Mouse (Mus musculus) liver (tissue): ENCODE measurements around the gene Pzp.

ENCODE experiments used
- DNase-seq: peaks from one replicate; pipeline ENCODE4 v3.0.0-alpha.2; 2020; ENCODE audit warnings: mixed read lengths

Pzp gene

DNA sequence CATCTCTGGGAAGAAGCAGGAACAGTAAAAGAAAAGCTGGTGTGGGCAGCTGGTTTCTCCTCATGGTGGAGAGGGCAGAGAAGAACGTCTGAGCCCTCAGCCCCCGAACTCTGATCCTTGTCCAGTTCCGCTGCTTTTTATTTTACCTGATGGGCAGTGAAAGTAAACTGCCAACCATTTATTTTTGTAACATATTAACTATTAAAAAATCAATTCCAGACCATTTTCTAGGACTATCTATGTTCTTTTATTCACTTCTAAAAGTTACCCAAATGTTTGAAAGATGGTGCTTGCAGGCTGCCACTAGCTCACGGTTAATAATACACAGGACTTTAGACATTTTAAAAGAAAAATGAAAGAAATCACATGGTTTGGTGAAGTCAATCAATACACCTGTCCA, at the start of gene Pzp:
TSS of gene Pzp (minus strand) at position 120 of the 400 bp plus-strand sequence.
- DNase-seq = no peak

DNA sequence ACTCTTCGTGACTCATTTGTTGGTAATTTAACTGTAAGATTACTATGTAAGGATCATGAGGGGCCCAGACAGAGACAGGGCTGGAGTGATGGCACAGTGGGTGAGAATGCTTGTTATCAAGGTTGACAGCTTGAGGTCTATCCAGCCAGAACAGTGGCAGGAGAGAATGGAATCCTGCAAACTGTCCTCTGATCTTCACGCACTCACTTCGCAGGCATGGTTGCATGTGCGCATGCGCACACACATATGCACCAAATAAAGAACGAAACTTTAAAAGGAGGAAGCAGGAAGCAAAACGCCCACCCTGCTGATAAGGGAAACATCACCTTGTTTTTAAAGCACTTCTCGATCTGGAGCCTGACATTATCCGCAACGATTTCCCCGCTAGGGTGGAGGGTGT, 40.1 kb upstream of the Pzp start:
- DNase-seq = no peak

- DNase-seq = no peak
Measured at GRCm38 (mm10) chr6:128554049-128554448, 27.5 kb upstream of the Pzp start.

GRCm38 (mm10) chr6:128549463-128550452, 23.2 kb upstream of the Pzp start:
- no peak for DNase-seq

GRCm38 (mm10) chr6:128548532-128548931, 22.0 kb upstream of the Pzp start:
- no peak for DNase-seq

- no peak for DNase-seq
Measured at GRCm38 (mm10) chr6:128545402-128545801, 18.9 kb upstream of the Pzp start.

DNA sequence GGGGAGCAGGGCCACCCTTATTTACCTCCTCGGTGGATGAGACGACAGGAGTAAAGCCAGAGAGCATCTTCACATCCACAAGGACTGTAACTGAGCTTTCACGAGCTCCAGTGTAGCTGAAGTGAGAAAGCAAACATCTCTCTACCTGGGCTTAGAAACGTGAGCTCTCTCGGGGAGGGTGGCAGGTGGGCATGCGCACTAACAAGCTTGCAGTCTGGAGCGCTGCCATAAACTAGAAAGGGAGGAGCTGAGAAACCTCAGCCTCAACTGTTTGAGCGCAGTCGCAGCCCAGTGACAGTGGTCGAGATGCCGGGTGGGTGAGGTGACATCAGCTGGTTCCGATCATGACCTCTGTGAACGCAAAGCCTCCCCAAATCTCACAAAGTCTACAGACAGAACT, 16.7 kb upstream of the Pzp start:
- DNase-seq = no peak

DNA sequence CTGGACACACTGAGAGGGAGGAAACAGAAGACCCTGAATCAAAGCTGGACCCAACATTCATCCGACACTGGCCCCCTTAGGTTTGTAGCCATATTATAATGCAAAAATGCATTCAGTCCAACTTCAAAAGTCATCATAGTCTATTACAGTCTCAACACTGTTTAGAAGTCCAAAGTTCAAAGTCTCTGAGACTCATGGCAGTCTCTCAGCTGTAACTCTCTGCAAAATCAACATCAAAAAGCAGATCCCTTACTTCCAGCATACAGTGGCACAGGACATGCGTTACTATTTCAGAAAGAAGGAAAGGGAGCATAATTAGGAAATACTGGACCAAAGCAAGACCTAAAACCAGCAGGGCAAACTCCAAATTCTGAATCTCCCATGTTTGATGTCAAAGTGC, 8.7 kb upstream of the Pzp start:
- no peak for DNase-seq

DNA sequence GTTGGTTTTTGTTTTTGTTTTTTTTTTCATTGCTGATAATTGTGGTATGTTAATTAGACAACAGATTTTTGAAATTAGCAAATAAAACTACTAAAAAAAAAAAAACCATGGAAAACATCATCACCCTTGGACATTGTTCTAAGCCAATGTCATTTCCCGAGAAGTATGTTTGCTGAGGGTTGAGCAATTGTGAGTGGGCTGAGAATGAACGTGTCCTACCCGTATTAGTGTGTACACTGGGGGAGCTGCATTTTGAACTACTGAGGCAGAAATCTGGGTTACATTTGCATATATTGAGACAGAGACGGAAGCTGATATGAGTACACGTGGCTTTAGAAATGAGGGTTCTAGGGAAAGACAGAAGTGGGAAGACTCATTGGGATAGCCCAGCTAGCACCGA, 6.8 kb upstream of the Pzp start:
- DNase-seq = no peak

DNA sequence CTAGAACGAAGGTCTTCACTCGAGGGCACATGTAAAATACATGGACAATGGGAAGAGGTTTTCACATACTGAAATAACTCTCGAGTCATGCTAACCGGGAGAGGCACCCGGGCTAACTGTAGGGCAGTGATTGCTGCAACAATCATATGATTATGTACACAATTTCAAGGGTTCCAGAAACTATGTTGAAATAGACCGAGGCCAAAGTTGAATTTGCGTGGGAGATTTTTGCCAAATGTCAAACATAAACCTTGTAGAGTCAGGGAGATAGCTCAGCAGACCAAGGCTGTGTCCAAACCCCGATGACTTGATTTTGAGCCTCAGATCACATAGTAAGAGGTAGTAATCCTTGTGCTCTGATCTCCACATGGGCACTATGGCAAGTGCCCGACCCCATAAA, 6.2 kb upstream of the Pzp start:
- DNase-seq = no peak

DNA sequence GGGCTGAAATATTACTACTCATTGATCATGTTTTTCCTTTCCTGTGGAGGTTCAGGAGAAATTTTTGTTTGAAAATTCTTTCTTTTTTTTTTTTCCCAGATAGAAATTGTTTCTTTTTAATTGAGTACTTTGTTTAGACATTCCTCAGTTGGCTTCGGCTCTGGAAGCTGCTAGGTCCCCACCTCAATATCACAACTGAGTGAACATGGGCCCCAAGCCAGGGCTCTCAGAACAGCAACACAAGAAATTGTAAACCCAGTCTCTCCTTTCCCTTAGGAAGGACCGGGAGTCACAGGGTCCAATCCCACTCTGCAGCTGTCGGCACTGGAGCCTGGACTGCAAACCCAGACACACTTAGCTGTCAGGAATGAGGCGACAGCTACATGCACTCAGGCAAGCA, 2.0 kb upstream of the Pzp start:
- DNase-seq = no peak

- no peak for DNase-seq
Measured at GRCm38 (mm10) chr6:128527110-128527509, 590 bp upstream of the Pzp start.

DNA sequence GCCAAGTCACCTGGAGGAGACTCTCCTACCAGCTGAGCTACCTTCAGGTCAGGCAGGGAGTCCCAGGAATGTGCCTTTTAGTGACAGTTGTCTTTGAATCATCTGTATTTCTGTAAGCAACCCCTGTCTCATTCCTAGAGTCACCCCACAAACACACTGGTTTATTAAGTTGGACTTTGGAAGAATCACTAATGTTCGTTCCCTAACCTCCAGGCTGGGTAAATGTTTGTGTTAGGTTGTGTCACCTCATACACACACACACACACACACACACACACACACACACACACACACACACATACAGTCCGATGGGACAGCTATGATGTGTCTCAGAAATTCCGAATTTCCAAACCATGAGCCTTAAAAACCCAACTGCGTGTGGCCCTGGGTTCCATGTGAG, 719 bp downstream of the Pzp start:
- DNase-seq = no peak

DNA sequence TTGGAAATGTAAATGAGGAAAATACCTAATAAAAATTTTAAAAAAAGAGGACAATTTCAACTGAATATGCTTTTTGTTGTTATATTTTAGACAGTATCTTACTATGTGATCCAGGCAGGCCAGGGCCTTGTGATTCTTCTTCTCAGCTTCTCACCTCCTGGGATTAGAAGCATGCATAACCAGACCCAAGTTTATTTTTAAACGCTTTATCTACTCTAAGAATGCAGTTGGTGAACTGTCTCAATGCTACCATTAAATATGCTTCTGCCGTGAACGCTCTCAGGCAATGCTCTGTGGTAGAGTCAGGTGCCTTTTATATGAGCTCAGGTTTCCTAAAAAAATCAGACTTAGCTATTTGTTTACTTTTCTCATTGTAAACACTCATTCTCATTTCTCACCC, 3.2 kb downstream of the Pzp start:
- no peak for DNase-seq

GRCm38 (mm10) chr6:128519159-128519558, 7.4 kb downstream of the Pzp start:
- no peak for DNase-seq

DNA sequence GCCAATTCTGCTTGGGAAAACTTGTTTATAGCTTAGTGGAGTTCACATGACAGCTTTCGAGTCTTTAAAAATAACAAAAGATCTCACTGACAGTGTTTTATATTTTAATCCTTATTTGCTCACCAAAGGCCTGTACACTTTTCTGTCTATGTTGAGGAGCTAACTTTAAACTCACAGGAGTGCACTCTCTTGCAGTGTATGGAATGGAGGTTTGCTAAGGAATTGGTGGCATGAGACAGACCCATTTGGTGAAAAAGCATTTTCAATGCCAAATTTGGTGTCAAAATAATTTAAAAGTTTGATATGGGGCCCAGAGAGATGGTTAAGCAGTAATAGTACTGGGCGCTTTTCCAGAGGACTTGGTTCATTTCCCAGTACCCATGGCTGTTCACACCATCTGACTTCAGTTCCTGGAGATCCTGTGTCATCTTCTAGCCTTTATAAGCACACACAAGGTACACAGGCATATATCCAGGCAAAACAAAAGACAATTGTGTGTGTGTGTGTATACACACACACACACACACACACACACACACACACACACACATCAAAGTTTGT, 20.8 kb downstream of the Pzp start:
- DNase-seq = no peak

DNA sequence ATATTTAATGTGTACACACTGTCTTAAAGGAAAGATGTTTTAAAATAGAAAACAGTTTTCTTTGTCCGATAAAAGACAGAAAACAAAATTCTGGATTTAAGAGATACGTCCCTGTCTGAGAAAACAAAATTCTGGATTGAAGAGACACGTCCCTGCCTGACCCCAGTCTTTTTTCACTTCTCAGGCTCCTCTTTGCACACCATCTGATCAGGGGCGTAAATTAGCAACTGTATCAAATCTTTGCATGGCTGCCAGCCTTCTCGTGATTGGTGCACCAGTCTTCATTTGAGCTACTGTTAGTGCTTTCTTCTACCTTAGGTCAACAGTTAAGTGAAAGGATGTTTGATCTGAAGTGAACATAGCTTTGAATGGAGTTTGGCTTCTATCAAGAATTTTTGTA, 21.8 kb downstream of the Pzp start:
- DNase-seq = no peak

GRCm38 (mm10) chr6:128495346-128495745, 31.2 kb downstream of the Pzp start:
- DNase-seq = no peak

GRCm38 (mm10) chr6:128494646-128495331, 31.7 kb downstream of the Pzp start:
- no peak for DNase-seq

DNA sequence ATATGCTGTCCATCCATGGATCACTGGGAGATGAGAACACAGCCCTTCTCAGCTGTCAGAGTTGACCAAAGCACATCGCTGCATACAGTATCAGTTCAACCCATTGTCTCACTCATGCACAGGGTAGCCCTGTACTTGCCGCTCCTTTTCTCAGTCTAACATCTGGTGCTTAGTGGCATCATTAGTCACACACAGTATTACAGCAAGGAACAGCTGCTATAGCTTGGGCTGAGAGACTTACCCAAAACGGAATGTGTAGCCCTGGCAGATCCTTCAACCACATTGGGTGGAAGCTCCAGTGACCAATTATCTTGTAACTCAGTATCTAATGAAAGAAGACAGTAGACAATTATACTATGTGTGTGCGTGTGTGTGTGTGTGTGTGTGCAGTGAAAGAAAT, 34.6 kb downstream of the Pzp start:
- DNase-seq = no peak

GRCm38 (mm10) chr6:128490141-128490540, 36.4 kb downstream of the Pzp start:
- DNase-seq = no peak

GRCm38 (mm10) chr6:128487736-128488135, 38.8 kb downstream of the Pzp start:
- no peak for DNase-seq
